Mouse (Mus musculus) erythroblast, embryonic 14.5 days (primary cell): ENCODE data around the gene Ccdc149. TPM values are rescaled to one million over a fixed set of nuclear protein-coding genes. Genes with fewer than 3 reads are reported as not detected.

Experiments
- H3K27me3 ChIP-seq: 2 replicates; pipeline ENCODE4 v1.6.1; 2012; ENCODE audit warnings: inconsistent platforms; ENCODE audit not compliant: control insufficient read depth
- H3K36me3 ChIP-seq: 2 replicates; pipeline ENCODE4 v1.6.1; 2012; ENCODE audit warnings: mild to moderate bottlenecking, inconsistent platforms; ENCODE audit not compliant: control insufficient read depth
- H3K4me1 ChIP-seq: 2 replicates; pipeline ENCODE4 v1.6.1; 2012; ENCODE audit warnings: inconsistent platforms; ENCODE audit not compliant: control insufficient read depth
- H3K4me3 ChIP-seq: replicated peaks from 2 replicates; pipeline ENCODE3; 2012; ENCODE audit warnings: moderate library complexity, mild to moderate bottlenecking, inconsistent platforms
- H3K9me3 ChIP-seq: 2 replicates; pipeline ENCODE4 v1.6.1; 2012; ENCODE audit warnings: low read length, inconsistent platforms, mixed read lengths; ENCODE audit not compliant: control insufficient read depth
- GATA1 ChIP-seq: IDR thresholded peaks from 2 replicates; pipeline ENCODE4 v1.6.1; 2012; ENCODE audit warnings: low read length, inconsistent platforms, mixed read lengths
- TAL1 ChIP-seq: IDR thresholded peaks from 3 replicates; pipeline ENCODE4 v1.6.1; 2012; ENCODE audit warnings: low read length, inconsistent platforms, mixed read lengths
- polyA plus RNA-seq: library from polyadenylated mRNA; stranded (reverse); fragments of >175 nt; gene quantifications from 2 replicates; pipeline ENCODE4 v1.2.3, GENCODE M21; 2012

Gene Ccdc149
- polyA plus RNA-seq, 1 experiment: not detected

GRCm38 (mm10) chr5:52491496-52491895, 20.2 kb upstream of the Ccdc149 start:
- no peak for TF ChIP-seq TAL1
- TF ChIP-seq GATA1: no peak
- Histone ChIP-seq H3K4me1 (no peaks in the 10 kb centered on the region), H3K36me3 (no peaks in the 10 kb centered on the region), H3K27me3 (no peaks in the 10 kb centered on the region), H3K9me3 (no peaks in the 10 kb centered on the region), H3K4me3 (no peak overlapping the region)

GRCm38 (mm10) chr5:52487559-52488430, 16.5 kb upstream of the Ccdc149 start:
- no peak overlapping the region for H3K4me3 ChIP-seq
- TF ChIP-seq TAL1: no peak
- no peak for TF ChIP-seq GATA1
- H3K9me3 ChIP-seq: no peaks in the 10 kb centered on the region; the same call in 1 of the 2 replicates
- H3K27me3 ChIP-seq: no peaks in the 10 kb centered on the region
- H3K4me1 ChIP-seq: no peaks in the 10 kb centered on the region
- no peaks in the 10 kb centered on the region for H3K36me3 ChIP-seq

GRCm38 (mm10) chr5:52476826-52477225, 5.5 kb upstream of the Ccdc149 start:
- no peaks in the 10 kb centered on the region for H3K36me3 ChIP-seq
- H3K27me3 ChIP-seq: peaks cover 5% of the 10 kb centered on the region
- no peak for TF ChIP-seq TAL1
- TF ChIP-seq GATA1: no peak
- no peaks in the 10 kb centered on the region; the same call in none of the 2 replicates for H3K9me3 ChIP-seq
- H3K4me3 ChIP-seq: no peak overlapping the region
- no peaks in the 10 kb centered on the region for H3K4me1 ChIP-seq

- no peaks in the 10 kb centered on the region; the same call in none of the 2 replicates for H3K9me3 ChIP-seq
- no peak overlapping the region for H3K4me3 ChIP-seq
- H3K4me1 ChIP-seq: no peaks in the 10 kb centered on the region
- no peaks in the 10 kb centered on the region for H3K36me3 ChIP-seq
- H3K27me3 ChIP-seq: peaks cover 11% of the 10 kb centered on the region
- no peak for TF ChIP-seq GATA1
- no peak for TF ChIP-seq TAL1
These were observed 5.0 kb upstream of the Ccdc149 start for GRCm38 (mm10) chr5:52476292-52476701.

GRCm38 (mm10) chr5:52473988-52474387, 2.7 kb upstream of the Ccdc149 start:
- TF ChIP-seq TAL1 (no peak), GATA1 (no peak)

GRCm38 (mm10) chr5:52470551-52470950, 770 bp downstream of the Ccdc149 start:
- Histone ChIP-seq H3K36me3 (no peaks in the 10 kb centered on the region), H3K27me3 (peaks cover 16% of the 10 kb centered on the region), H3K9me3 (no peaks in the 10 kb centered on the region), H3K4me3 (no peak overlapping the region), H3K4me1 (no peaks in the 10 kb centered on the region)
- TF ChIP-seq GATA1 (no peak), TAL1 (no peak)

More at GRCm38 (mm10) chr5:52473988-52474387, 2.7 kb upstream of the Ccdc149 start:
- no peaks in the 10 kb centered on the region for H3K4me1 ChIP-seq
- H3K9me3 ChIP-seq: no peaks in the 10 kb centered on the region; the same call in 1 of the 2 replicates
- H3K4me3 ChIP-seq: no peak overlapping the region
- H3K36me3 ChIP-seq: no peaks in the 10 kb centered on the region
- H3K27me3 ChIP-seq: peaks cover 21% of the 10 kb centered on the region

GRCm38 (mm10) chr5:52467841-52468240, 3.5 kb downstream of the Ccdc149 start:
- TF ChIP-seq GATA1 (no peak), TAL1 (no peak)
- H3K4me1 ChIP-seq: no peaks in the 10 kb centered on the region
- no peaks in the 10 kb centered on the region for H3K36me3 ChIP-seq
- peaks cover 16% of the 10 kb centered on the region for H3K27me3 ChIP-seq
- no peaks in the 10 kb centered on the region for H3K9me3 ChIP-seq
- no peak overlapping the region for H3K4me3 ChIP-seq

GRCm38 (mm10) chr5:52462447-52462846, 8.9 kb downstream of the Ccdc149 start:
- TF ChIP-seq TAL1: no peak
- no peak for TF ChIP-seq GATA1
- no peaks in the 10 kb centered on the region for H3K27me3 ChIP-seq
- H3K4me3 ChIP-seq: no peak overlapping the region
- no peaks in the 10 kb centered on the region for H3K36me3 ChIP-seq
- H3K9me3 ChIP-seq: no peaks in the 10 kb centered on the region
- no peaks in the 10 kb centered on the region for H3K4me1 ChIP-seq

- Histone ChIP-seq H3K4me1 (no peaks in the 10 kb centered on the region), H3K27me3 (no peaks in the 10 kb centered on the region), H3K9me3 (no peaks in the 10 kb centered on the region), H3K4me3 (no peak overlapping the region), H3K36me3 (no peaks in the 10 kb centered on the region)
- no peak for TF ChIP-seq GATA1
- TF ChIP-seq TAL1: no peak
These were observed 9.7 kb downstream of the Ccdc149 start for GRCm38 (mm10) chr5:52461434-52462124.

GRCm38 (mm10) chr5:52459308-52459707, 12.0 kb downstream of the Ccdc149 start:
- H3K36me3 ChIP-seq: no peaks in the 10 kb centered on the region
- H3K4me3 ChIP-seq: no peak overlapping the region
- TF ChIP-seq TAL1: no peak
- TF ChIP-seq GATA1: no peak
- H3K9me3 ChIP-seq: no peaks in the 10 kb centered on the region
- no peaks in the 10 kb centered on the region for H3K4me1 ChIP-seq
- H3K27me3 ChIP-seq: no peaks in the 10 kb centered on the region
